Mouse (Mus musculus): ENCODE results near the gene Nol9. TPM values are rescaled to one million over a fixed set of nuclear protein-coding genes. Genes with fewer than 3 reads are reported as not detected.

The Nol9 gene
- polyA plus RNA-seq (2016; fragmentation: Nextera tagmentation; extraction: Ambion mirVana), result 43.8 and 46.0 TPM in 2 replicates

GRCm38 (mm10) chr4:152038985-152039830 is at the start of gene Nol9:
TSS of gene Nol9 (plus strand) at chr4:152039321.
- peak within 1 kb of the TSS; percentile 94 for H3K9ac ChIP-seq
- H3K27me3 ChIP-seq, result no peaks in the 10 kb centered on the region
- peak; percentile 66 for ATAC-seq (ENCODE audit: insufficient number of reproducible peaks, insufficient read depth, low FRiP score, low TSS enrichment)
- peak within 1 kb of the TSS; percentile 95 for H3K4me2 ChIP-seq (replicated peaks)
- H3K36me3 ChIP-seq, result peaks cover 34% of the 10 kb centered on the region
- peak within 1 kb of the TSS; percentile 36; the same call in 1 of the 2 replicates for H3K27ac ChIP-seq
- peaks cover 9% of the 10 kb centered on the region for H3K4me1 ChIP-seq
- peak within 1 kb of the TSS; percentile 100 for H3K4me3 ChIP-seq
- H3K9me3 ChIP-seq, result no peaks in the 10 kb centered on the region
- under 1% methylated on average over 70 of the region's 86 CpGs for WGBS

GRCm38 (mm10) chr4:151992091-151992490 is 47.0 kb upstream of the Nol9 start:
- H3K27ac ChIP-seq, result no peak overlapping the region
- peaks cover 29% of the 10 kb centered on the region for H3K4me1 ChIP-seq

GRCm38 (mm10) chr4:151993035-151993434 is 46.1 kb upstream of the Nol9 start:
- Histone ChIP-seq H3K36me3 (peaks cover 32% of the 10 kb centered on the region), H3K4me2 (replicated peaks) (no peak overlapping the region), H3K4me3 (peak overlapping the region; percentile 100; the same call in 1 of the 2 replicates), H3K27ac (no peak overlapping the region), H3K9me3 (no peaks in the 10 kb centered on the region), H3K4me1 (peaks cover 32% of the 10 kb centered on the region), H3K9ac (no peak overlapping the region), H3K27me3 (no peaks in the 10 kb centered on the region)
- WGBS, result 83% methylated on average over 6 of the region's 6 CpGs
- ATAC-seq (ENCODE audit: insufficient number of reproducible peaks, insufficient read depth, low FRiP score, low TSS enrichment), result no peak

More at GRCm38 (mm10) chr4:151992091-151992490, 47.0 kb upstream of the Nol9 start:
- H3K4me3 ChIP-seq, result no peak overlapping the region
- H3K27me3 ChIP-seq, result no peaks in the 10 kb centered on the region
- no peak overlapping the region for H3K9ac ChIP-seq
- no peak for ATAC-seq (ENCODE audit: insufficient number of reproducible peaks, insufficient read depth, low FRiP score, low TSS enrichment)
- no peak overlapping the region for H3K4me2 ChIP-seq (replicated peaks)
- no peaks in the 10 kb centered on the region for H3K9me3 ChIP-seq
- peaks cover 32% of the 10 kb centered on the region for H3K36me3 ChIP-seq
- 93% methylated on average over 9 of the region's 9 CpGs for WGBS

GRCm38 (mm10) chr4:151994228-151995171 is 44.6 kb upstream of the Nol9 start:
- H3K4me2 ChIP-seq (replicated peaks), result peak overlapping the region; percentile 77
- H3K4me3 ChIP-seq, result peak overlapping the region; percentile 100
- peaks cover 25% of the 10 kb centered on the region for H3K4me1 ChIP-seq
- H3K36me3 ChIP-seq, result peaks cover 32% of the 10 kb centered on the region
- 2% methylated on average over 59 of the region's 61 CpGs for WGBS
- H3K27ac ChIP-seq, result peak overlapping the region; percentile 88
- H3K9me3 ChIP-seq, result no peaks in the 10 kb centered on the region
- H3K9ac ChIP-seq, result peak overlapping the region; percentile 99
- no peak for ATAC-seq (ENCODE audit: insufficient number of reproducible peaks, insufficient read depth, low FRiP score, low TSS enrichment)
- no peaks in the 10 kb centered on the region for H3K27me3 ChIP-seq

- ATAC-seq (ENCODE audit: insufficient number of reproducible peaks, insufficient read depth, low FRiP score, low TSS enrichment), result peak; percentile 69; the same call in 1 of the 2 replicates
- peak overlapping the region; percentile 99 for H3K9ac ChIP-seq
- H3K9me3 ChIP-seq, result no peaks in the 10 kb centered on the region
- peaks cover 23% of the 10 kb centered on the region for H3K4me1 ChIP-seq
- peak overlapping the region; percentile 77 for H3K4me2 ChIP-seq (replicated peaks)
- no peaks in the 10 kb centered on the region for H3K27me3 ChIP-seq
- H3K4me3 ChIP-seq, result peak overlapping the region; percentile 100
- H3K27ac ChIP-seq, result peak overlapping the region; percentile 88
- peaks cover 28% of the 10 kb centered on the region for H3K36me3 ChIP-seq
- 2% methylated on average over 72 of the region's 111 CpGs for WGBS
Observed at GRCm38 (mm10) chr4:151995371-151996172, 43.5 kb upstream of the Nol9 start.

DNA sequence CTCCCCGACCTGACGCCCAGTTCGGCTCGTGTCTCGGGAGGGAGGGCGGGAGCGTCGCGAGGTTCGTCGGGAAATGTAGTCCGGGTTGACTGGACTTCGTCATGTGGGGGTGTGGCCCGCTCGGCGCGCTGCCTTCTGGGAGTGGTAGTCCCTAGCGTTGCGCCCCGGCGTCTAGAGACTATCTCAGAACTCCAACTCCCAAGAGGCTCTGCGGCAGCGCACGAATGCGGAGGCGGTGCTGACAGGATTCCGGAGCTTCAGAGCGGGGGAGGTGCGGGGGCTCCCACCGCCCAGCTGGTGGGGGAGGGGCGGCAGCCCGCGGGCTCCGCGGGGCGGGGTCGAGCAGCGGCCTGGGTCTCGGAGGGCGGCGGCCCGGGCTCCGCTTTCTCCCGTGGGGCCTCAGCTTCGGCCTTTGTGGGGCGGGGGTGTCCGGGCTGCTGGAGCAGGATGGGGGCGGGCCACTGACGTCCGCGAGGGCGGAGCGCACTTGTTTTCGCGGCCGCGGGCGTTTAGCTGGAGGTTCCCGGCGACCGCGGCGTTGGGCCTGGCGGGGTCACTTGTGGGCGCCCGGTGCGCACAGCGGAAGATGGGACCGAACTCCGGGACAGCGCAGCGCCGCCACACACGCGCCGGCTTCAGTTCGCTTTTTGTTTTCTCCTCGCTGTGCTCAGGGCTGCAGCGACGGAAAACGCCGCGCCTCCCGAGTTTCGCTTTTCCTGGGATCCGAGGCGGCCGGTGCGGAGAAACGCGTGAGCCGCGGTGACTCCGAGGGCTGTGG is 42.8 kb upstream of the Nol9 start, which contains the start of gene Phf13:
Gene Phf13 (minus strand): TSS at position 86 of the 778 bp plus-strand sequence.
- H3K27ac ChIP-seq, result peak within 1 kb of the TSS; percentile 88
- under 1% methylated on average over 93 of the region's 94 CpGs for WGBS
- peak within 1 kb of the TSS; percentile 100 for H3K4me3 ChIP-seq
- peak within 1 kb of the TSS; percentile 99 for H3K9ac ChIP-seq
- H3K36me3 ChIP-seq, result peaks cover 20% of the 10 kb centered on the region
- H3K9me3 ChIP-seq, result no peaks in the 10 kb centered on the region
- ATAC-seq (ENCODE audit: insufficient number of reproducible peaks, insufficient read depth, low FRiP score, low TSS enrichment), result peak; percentile 92
- H3K4me2 ChIP-seq (replicated peaks), result peak within 1 kb of the TSS; percentile 77
- peaks cover 23% of the 10 kb centered on the region for H3K4me1 ChIP-seq
- no peaks in the 10 kb centered on the region for H3K27me3 ChIP-seq

GRCm38 (mm10) chr4:151996951-151997222 is 42.2 kb upstream of the Nol9 start:
- Histone ChIP-seq H3K4me3 (peak overlapping the region; percentile 100), H3K27ac (peak overlapping the region; percentile 72), H3K9me3 (no peaks in the 10 kb centered on the region), H3K36me3 (peaks cover 15% of the 10 kb centered on the region), H3K4me1 (peaks cover 23% of the 10 kb centered on the region), H3K27me3 (no peaks in the 10 kb centered on the region), H3K4me2 (replicated peaks) (peak overlapping the region; percentile 58), H3K9ac (peak overlapping the region; percentile 73)
- no peak for ATAC-seq (ENCODE audit: insufficient number of reproducible peaks, insufficient read depth, low FRiP score, low TSS enrichment)
- WGBS, result 5% methylated on average over 13 of the region's 13 CpGs

DNA sequence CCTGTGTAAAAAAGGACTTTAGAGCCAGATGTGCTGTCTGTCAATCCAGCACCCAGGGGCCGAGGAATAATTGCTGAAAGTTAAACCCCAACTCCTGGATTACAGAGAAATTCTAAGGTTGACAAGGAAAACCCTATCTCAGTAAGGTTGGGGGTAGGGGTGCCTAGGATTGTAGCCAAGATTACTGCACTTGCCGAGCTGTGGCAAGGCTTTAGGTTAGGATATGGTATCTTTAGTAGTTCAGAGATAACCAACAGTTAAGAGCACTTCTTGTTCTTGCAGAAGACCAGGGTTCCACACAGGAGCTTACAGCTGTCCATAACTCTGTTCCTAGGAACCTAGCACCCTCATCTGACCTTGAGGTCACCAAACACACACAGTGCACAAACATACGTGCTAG is 41.4 kb upstream of the Nol9 start:
- Histone ChIP-seq H3K9me3 (no peaks in the 10 kb centered on the region), H3K4me2 (replicated peaks) (peak overlapping the region; percentile 58), H3K9ac (0 out of 2 replicates have a peak overlapping the region, but pooled peaks have one; percentile 73), H3K27me3 (no peaks in the 10 kb centered on the region), H3K36me3 (peaks cover 7% of the 10 kb centered on the region; the same call in 1 of the 2 replicates), H3K4me3 (peak overlapping the region; percentile 100; the same call in 1 of the 2 replicates), H3K4me1 (peaks cover 23% of the 10 kb centered on the region), H3K27ac (no peak overlapping the region)
- 62% methylated on average over 3 of the region's 3 CpGs for WGBS
- ATAC-seq (ENCODE audit: insufficient number of reproducible peaks, insufficient read depth, low FRiP score, low TSS enrichment), result no peak

DNA sequence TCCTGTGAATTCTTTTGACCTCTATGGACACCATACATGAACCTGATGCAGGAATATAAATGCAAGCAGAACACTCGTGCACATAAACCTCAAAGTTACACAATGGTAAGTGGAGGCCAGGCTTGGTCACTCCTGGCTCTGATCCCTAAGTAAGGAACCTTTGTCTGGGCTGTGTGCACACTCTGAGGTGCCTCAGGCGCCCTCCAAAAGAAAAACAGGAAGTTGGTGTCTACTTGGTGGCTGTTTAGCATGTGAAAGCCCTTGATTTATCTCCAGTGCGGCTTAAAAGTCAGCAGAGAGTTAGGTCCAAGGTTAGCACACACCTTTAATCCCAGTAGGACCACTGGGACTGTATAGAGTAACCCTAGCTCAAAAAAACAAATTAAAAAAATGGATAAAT is 39.6 kb upstream of the Nol9 start:
- no peak overlapping the region for H3K4me3 ChIP-seq
- H3K27ac ChIP-seq, result no peak overlapping the region
- H3K4me2 ChIP-seq (replicated peaks), result no peak overlapping the region
- no peaks in the 10 kb centered on the region for H3K27me3 ChIP-seq
- H3K4me1 ChIP-seq, result peaks cover 9% of the 10 kb centered on the region
- 49% methylated on average over 3 of the region's 3 CpGs for WGBS
- no peaks in the 10 kb centered on the region for H3K36me3 ChIP-seq
- ATAC-seq (ENCODE audit: insufficient number of reproducible peaks, insufficient read depth, low FRiP score, low TSS enrichment), result no peak
- no peaks in the 10 kb centered on the region for H3K9me3 ChIP-seq
- no peak overlapping the region for H3K9ac ChIP-seq

GRCm38 (mm10) chr4:152000906-152001305 is 38.2 kb upstream of the Nol9 start:
- no peak overlapping the region for H3K27ac ChIP-seq
- no peak overlapping the region for H3K4me3 ChIP-seq
- H3K9ac ChIP-seq, result no peak overlapping the region

More at GRCm38 (mm10) chr4:152000906-152001305, 38.2 kb upstream of the Nol9 start:
- no peak for ATAC-seq (ENCODE audit: insufficient number of reproducible peaks, insufficient read depth, low FRiP score, low TSS enrichment)
- Histone ChIP-seq H3K9me3 (no peaks in the 10 kb centered on the region), H3K4me2 (replicated peaks) (no peak overlapping the region), H3K4me1 (peaks cover 8% of the 10 kb centered on the region), H3K36me3 (no peaks in the 10 kb centered on the region), H3K27me3 (no peaks in the 10 kb centered on the region)
- 34% methylated on average over 4 of the region's 4 CpGs for WGBS

Data from embryonic facial prominence, embryonic 12.5 days (tissue).